Mouse (Mus musculus): ENCODE measurements around the gene Itga10.

The Itga10 gene

DNA sequence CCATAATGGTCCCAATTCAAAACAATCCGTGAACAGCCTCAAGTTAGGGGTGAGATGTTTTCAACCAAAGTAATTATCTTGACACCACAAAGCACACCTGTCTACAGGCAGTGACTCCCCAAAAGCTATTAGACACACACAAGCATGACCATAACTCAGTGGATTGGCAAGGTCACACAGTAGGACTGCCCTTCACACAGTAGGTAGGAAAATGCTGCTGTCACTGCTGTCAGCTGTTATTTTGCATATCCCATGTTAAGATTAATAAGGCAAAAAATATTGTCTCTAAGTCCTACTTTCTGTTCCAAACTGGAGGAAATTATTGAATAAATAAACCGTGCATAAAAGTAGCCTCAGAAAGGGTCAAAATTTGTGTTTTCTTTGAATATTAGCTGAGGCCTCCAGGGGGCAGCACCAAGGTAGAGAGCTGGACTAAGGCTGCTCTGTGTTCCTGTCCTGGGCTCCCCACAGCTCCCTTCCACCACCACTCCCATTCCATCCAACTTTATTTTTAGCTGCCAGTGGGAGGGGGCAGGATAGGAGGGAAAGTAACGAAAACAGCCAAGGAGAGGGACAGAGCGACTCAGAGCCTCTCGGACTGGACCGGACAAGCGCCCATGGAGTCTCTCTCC, at the start of gene Itga10:
Gene Itga10, plus strand, starts transcription at position 567 of the 632 bp plus-strand sequence.
- in situ Hi-C loops (cut with MboI, MseI), result loop anchor here in 1 of 2 experiments (5.0 kb wide), 1 partner anchor 103 kb away; no protein-coding TSS in a partner anchor

DNA sequence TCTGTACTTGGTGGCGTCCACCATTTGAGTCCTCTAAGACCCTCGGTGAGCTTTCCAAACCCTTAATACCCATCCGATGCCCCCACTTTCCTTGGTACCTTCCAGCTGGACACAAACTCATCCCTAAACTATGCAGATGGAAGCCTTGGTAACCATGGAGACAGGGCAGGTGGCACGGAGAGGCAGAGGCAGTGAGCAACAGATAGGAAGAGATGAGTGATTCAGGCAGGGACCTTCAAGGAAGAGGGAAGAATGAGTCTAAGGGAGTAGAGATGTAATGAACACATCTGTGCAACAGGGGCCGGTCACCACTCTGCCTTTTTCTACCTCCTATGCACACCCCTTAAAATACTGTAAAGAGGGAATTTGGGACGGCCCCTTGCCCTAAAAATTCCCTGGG, 49.7 kb upstream of the Itga10 start:
- in situ Hi-C loops (cut with MboI, MseI), result no loop called here

DNA sequence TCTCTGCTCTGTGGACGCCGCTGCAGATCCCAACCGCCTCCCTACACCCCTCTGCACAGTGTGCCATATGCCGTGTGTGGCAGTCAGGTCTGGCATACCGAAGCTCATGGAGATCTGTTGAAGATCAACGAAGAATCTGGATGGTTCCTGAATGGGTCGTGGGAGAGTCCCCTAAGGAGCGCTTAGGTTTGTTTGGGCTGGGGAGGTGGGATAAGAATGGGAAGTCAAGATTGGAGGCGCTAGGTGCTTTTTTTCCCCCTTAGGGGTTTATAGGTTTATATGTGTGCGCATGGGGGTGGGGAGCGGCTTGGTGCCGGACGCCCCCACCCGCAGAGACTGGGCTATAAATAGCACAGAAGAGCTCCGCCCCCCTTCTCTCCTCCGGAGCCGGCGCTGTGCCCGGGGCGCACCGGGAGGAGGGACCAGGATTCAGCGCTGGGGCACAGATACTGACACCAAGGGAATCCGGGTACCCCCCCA, 49.1 kb upstream of the Itga10 start, which contains the start of gene Ankrd34a:
Gene Ankrd34a, plus strand, starts transcription at position 409 of the 480 bp plus-strand sequence.
- in situ Hi-C loops (cut with MboI, MseI), result no loop called here

DNA sequence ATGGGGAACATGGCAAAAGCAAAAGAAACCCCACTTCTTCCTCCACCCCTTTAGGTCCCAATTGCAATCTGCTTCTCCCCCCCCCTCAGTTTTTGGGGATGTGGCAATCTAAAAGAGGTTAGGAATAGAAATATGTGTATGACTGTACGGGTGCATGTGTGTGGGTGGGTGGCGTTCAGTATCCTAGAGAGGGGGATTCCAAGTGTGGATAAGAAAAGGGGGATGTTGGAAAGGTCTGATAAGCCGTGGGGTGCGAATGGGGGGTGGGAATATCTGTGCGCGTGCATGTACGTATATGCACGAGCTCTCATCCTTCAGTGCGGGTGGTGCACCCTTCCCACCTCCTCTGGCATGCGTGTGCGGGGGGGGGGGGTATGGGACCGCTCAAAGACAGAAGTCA, 48.5 kb upstream of the Itga10 start:
- in situ Hi-C loops (cut with MboI, MseI), result no loop called here

DNA sequence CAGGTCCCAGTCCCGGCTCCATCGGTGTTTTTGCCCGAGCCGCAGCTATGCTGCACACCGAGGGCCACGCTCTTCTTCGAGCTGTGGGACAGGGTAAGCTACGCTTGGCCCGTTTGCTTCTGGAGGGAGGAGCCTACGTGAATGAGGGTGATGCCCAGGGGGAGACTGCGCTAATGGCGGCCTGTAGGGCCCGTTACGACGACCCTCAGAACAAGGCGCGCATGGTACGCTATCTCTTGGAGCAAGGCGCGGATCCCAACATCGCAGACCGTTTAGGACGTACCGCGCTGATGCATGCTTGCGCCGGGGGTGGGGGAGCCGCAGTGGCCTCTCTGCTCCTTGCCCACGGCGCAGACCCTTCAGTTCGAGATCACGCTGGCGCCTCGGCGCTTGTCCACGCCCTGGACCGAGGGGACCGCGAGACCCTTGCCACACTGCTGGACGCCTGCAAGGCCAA, 47.9 kb upstream of the Itga10 start:
- in situ Hi-C loops (cut with MboI, MseI), result no loop called here

DNA sequence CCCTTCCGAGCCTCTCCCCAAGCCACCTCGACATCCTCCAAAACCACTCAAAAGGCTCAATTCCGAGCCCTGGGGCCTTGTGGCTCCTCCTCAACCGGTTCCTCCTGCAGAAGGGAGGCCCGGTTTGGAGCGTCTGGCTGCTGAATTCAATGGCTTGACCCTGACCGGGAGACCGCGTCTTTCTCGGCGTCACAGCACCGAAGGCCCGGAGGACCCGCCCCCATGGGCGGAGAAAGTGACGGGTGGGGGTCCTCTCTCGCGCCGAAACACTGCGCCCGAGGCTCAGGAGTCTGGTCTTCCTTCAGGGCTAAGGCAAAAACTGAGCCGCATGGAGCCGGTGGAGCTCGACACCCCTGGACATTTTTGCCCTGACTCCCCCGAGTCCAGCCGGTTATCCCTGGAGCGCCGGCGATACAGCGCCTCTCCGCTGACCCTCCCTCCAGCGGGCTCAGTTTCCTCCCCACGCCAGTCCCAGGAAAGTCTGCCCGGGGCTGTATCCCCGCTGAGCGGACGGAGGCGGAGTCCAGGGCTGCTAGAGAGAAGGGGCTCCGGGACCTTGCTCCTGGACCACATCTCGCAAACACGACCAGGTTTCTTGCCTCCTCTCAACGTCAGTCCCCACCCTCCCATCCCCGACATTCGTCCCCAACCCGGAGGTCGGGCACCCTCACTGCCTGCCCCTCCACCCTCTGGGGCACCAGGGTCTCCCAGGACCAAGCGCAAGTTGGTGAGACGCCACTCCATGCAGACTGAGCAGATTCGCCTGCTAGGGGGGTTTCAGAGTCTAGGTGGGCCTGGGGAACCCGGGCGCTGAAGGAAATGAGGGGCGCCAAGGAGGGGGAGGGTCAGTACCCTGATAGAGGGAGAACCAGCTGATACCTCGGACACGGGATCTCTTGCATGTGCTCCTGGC, 47.0 kb upstream of the Itga10 start:
- in situ Hi-C loops (cut with MboI, MseI), result no loop called here

DNA sequence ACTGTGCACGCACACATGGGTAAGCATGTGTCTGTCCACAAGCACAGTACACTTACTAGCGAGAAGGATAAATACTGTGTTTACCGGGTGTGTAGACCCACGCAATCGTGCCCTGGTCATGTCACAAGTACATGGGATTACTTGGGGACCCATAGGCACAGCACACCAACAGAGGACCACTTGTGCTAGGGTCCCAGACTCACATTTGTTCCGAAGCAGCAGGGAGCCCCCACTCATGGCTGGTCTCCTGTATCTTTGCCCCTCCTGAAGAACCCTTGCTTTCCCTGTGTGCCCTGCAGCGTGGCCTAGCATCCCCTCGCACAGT, 46.4 kb upstream of the Itga10 start:
- in situ Hi-C loops (cut with MboI, MseI), result no loop called here

DNA sequence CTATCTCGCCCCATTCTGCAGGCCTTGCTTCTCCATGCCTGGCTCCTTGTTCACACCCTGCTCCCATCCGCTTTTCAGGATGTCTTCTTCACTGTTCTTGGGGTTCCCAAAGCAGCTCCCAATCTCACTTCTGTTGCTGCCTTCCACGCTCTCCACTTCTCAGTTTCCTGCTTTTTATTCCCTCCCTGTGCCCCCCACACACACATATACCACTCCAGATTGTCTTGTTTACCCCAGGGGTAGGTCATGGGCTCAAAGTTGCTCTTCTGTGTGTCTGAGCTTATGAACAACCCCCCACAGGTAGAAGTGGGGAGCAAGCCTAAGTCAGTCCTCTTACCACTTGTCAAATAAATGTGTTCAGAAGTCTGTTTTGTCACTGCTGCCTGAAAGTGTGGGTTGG, 46.0 kb upstream of the Itga10 start:
- in situ Hi-C loops (cut with MboI, MseI), result no loop called here

DNA sequence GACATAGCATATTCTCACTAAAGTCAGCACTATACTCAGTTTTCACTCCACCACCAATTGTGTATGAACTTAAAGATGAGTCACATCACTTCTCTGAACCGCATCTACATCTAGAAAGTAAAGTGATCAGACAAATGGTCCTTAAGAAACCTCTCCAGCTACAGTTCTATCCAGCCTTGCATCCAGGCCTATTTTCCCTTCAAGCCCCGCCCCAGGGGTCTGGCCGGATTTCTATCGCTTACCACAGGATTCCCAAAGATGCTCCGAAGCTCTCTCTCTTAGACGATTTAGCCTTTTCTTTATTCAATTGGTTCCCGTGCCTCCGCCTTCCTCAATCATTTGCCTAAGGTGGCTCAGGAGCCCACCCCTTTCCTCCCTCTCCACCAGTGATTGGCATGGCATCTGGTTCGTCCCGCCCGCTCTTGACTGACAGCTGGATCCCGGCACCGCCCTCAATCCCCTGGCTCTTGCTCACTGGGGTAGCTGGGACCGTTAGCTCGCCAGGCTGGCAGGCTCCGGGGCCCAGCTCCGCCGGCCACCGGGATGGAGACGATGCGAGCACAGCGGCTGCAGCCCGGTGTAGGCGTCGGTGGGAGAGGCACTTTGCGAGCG, 44.6 kb upstream of the Itga10 start, which contains the start of gene Lix1l:
Gene Lix1l, plus strand, starts transcription at position 511 of the 612 bp plus-strand sequence.
- in situ Hi-C loops (cut with MboI, MseI), result loop anchor here in 1 of 2 experiments (10.0 kb wide), 1 partner anchor 716 kb away; the partner anchor contains the start of gene Ciart

DNA sequence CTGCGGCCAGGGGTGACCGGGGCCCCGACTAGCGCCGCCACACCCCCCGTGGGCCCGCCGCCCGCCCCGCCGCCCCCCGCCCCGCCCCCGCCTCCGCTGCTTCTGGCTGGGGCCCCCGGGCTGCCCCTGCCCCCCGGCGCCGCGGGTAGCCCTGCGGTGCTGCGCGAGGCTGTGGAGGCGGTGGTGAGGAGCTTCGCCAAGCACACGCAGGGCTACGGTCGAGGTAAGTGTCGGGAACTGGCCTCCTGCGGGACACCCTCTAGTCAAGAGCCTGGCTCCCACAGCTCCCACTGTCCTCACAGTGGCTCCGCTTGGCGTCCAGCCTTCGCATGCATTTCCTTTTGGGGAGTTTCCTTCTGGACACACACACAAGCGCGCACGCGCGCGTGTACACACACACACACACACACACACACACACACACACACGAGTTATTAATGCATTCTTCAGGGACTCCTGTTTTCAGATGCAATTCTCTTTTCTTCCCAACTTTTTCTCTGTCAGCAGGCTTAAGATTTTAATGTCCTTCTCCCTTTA, 44.1 kb upstream of the Itga10 start:
- in situ Hi-C loops (cut with MboI, MseI), result loop anchor here in 1 of 2 experiments (10.0 kb wide), 1 partner anchor 717 kb away; the partner anchor contains the start of gene Ciart

DNA sequence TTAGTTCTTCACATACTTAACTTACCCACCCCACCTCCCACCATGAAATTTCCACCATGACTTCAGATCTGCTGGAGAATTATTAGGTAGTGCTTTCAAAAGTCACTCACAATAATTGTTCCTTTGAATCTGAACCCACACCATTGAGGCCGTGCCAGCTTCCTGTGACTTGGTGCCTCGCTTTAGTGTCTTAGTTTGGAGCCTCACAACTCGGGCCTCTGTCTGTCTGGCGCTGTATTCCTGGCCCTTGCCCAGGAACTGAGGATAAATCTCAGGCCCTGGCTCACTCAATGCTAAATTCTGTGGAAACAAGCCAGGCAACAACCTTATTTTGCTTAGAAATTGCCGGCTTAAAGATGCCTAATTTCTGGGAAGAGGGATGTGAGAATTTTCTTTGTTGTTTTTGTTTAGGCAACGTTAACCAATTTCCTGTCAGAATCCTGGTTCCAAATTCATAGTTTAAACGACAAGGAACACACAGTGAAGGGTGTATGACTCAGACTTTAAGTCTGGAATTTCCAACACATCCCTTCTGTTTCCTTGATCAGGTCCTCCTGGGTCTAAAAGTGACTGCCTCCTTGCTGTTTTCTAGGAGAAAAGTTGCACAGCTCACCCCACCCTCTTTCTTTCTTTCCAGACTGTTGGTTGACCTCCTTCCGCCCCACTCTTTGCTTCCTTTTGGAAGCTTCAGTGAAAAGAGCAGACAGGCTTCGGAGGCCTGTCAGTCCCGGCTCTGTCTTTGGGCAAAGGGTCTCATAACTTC, 43.3 kb upstream of the Itga10 start:
- in situ Hi-C loops (cut with MboI, MseI), result loop anchor here in 1 of 2 experiments (10.0 kb wide), 1 partner anchor 717 kb away; the partner anchor contains the start of gene Ciart

DNA sequence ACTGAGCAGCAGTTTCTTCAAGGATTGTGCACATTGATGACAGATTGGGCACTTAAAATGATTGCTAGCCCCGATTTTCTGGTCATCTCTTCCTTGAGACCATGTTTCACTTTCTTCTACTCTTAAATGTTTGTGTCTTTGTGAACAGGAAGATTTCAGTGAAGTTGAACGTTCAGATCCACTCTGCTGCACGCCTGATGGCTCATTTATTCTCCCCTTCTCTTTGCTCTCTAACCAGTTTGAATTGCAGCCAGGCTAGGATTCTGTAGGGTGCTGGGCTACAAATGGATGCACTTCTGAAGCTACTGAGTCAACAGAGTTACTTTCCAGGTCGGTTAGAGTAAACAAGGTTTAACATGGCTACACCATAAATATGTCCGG, 42.7 kb upstream of the Itga10 start:
- in situ Hi-C loops (cut with MboI, MseI), result loop anchor here in 1 of 2 experiments (10.0 kb wide), 1 partner anchor 718 kb away; the partner anchor contains the start of gene Ciart

DNA sequence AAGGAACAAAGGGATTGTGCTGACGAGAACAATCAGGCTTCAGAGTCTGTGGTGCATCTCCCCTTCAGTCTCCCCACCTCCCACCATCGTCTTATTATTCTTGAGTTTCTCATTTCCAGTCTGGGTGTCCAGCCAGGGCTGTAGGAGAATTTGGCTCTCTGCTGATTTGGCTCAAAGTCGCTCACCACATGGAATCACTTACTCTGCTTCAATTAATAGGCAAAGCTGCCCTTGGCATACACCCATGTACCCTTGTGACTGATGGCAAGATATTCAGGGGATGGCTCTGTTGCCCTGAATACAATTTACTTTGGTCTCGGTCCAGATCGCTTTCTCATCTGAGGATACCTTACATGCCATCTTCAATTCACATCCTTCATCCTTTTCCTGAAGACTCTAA, 42.1 kb upstream of the Itga10 start:
- in situ Hi-C loops (cut with MboI, MseI), result loop anchor here in 1 of 2 experiments (10.0 kb wide), 1 partner anchor 719 kb away; the partner anchor contains the start of gene Ciart

DNA sequence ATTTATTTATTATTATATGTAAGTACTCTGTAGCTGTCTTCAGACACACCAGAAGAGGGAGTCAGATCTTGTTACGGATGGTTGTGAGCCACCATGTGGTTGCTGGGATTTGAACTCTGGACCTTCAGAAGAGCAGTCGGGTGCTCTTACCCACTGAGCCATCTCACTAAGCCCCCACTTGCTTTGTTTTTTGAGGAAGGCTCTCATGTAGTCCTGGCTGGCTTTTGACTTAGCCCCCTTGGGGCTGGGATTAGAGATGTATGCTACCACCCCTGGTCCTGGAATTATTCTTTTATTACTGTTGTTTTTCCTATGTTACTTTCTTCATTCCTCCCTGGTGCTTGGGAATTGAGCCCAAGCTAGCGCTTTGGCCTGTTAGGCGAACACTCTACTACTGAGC, 39.4 kb upstream of the Itga10 start:
- in situ Hi-C loops (cut with MboI, MseI), result loop anchor here in 1 of 2 experiments (10.0 kb wide), 1 partner anchor 721 kb away; the partner anchor contains the start of gene Ciart

DNA sequence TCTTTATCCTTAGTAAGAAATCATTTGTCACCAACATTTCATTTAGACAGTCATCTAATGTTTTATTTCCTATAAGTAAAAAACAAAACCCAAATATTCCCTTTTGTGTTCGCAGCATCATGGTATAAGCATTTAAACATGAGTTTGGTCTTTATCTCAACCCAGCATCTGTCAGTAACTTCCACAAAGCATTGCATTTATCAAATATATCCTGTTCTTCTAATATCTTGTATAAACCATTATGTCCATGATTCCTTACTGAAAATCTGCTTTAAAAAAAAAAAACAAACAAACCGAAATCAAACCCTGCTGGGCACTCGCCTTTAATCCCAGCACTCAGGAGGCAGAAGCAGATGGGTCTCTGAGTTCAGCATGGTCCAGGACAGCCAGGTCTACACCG, 38.8 kb upstream of the Itga10 start:
- in situ Hi-C loops (cut with MboI, MseI), result loop anchor here in 1 of 2 experiments (10.0 kb wide), 1 partner anchor 722 kb away; the partner anchor contains the start of gene Ciart

DNA sequence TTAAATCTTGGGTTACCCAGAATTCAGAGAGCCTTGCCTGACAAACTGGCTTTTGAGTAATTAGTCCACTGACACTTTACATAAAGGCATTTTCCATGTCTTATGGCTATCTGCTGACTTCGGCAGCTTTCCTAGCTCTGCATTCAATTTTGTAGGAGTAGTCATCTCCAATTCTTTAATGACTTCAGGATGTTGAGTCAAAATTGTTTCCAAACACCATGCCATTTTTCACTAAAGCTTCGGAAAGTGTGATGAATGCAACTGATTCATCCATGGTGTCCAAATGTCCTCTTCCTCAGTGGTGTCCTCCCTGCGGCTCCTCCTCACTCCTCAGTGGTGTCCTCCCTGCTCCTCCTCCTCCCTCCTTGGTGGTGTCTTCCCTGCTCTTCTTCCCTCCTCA, 27.4 kb upstream of the Itga10 start:
- in situ Hi-C loops (cut with MboI, MseI), result no loop called here

DNA sequence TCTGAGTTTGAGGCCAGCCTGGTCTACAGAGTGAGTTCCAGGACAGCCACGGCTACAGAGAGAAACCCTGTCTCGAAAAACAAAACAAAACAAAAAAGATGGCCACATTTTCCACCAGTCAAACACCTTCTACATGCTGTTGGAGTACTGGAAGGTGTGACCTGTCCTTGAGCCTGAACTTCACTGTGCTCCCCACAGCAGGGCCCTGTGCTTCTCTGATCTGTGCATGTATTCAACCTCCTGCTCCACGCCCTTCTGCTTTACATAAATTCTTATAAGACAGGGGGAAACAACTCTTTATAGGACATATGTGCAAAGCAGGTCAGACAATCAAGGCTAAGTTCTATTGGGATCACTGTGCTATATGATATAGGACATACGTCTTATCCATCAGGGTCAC, 22.2 kb upstream of the Itga10 start:
- in situ Hi-C loops (cut with MboI, MseI), result loop anchor here in 1 of 2 experiments (5.0 kb wide), 1 partner anchor 36 kb away; no protein-coding TSS in a partner anchor

DNA sequence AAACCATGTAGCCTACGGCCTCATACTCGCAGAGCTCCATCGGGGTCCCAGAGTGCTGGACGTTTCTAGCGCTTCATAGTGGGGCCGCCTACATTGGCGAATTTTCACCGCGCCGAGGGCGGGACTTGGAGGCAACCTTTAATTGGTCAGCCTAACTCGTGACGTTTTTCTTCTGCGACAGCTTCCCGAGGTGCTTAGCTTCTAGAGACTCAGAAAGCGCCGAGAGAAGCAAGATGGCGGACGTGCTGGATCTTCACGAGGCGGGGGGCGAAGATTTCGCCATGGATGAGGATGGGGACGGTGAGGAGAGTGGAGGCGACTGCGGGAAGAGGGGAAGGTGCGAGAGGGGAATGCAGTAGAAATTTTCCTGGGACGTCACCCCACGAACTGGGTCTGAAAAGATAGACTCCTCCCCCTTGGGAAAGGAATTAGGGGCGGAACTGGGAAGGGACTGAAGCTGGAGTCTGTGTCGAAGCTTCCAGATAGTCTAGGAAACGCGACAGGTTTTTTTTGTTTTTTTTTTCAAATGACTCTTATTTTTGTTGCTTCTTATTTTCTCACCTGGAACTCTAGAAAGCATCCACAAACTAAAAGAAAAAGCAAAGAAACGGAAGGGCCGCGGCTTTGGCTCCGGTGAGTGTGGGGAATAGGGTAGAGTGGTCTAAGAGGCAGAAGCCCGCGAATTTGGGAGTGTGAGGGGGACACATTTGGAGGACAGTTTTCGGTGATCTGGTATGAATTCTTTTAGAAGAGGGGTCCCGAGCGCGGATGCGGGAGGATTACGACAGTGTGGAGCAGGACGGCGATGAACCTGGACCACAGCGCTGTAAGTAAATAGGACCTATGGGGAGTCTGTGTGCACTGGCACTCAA, 15.4 kb upstream of the Itga10 start, which contains the start of gene Rbm8a:
Gene Rbm8a, plus strand, starts transcription at position 205 of the 872 bp plus-strand sequence.
- in situ Hi-C loops (cut with MboI, MseI), result loop anchor here in 1 of 2 experiments (10.0 kb wide), 1 partner anchor 1195 kb away; the partner anchor contains the start of gene Arnt

DNA sequence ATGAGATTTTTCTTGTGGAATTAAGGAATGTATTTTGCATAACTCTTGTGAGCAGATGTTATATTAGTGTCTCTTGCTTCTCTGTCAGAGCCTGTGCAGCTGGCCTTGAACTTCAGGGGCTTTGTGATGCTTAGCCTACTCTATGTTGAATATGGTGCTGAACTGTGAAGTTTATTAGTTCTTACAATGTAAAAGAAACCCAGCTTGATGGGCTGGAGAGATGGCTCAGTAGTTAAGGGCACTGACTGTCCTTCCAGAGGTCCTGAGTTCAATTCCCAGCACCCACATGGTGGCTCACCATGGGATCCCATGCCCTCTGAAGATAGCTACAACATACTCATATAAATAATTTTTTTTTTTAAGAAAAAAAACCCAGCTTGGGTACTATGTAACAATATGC, 13.3 kb upstream of the Itga10 start:
- in situ Hi-C loops (cut with MboI, MseI), result loop anchor here in 1 of 2 experiments (10.0 kb wide), 1 partner anchor 1197 kb away; the partner anchor contains the start of gene Arnt

Data from T-helper 17 cell (primary cell).